Mouse (Mus musculus) erythroid progenitor cell, adult 5-6 weeks (primary cell): ENCODE data around the gene Shbg. TPM values are rescaled to one million over a fixed set of nuclear protein-coding genes. Genes with fewer than 3 reads are reported as not detected.
A peak's percentile ranks its signal among the peaks of the same experiment; 100 is the strongest.

Experiments
- ATAC-seq: replicated peaks from 2 replicates; pipeline ENCODE4 v1.8.0; 2016; ENCODE audit warnings: moderate number of reproducible peaks, mild to moderate bottlenecking, moderate TSS enrichment, inconsistent platforms; ENCODE audit not compliant: poor library complexity, low FRiP score, severe bottlenecking
- total RNA-seq, 2 experiments: library from RNA; stranded (forward) in 1 of 2; stranded (reverse) in 1 of 2; fragments of 150-400 nt in 1 of 2; fragments of 186-747, 209-891 nt in 1 of 2; gene quantifications; 2 replicates each; pipeline versions ENCODE4 v1.2.3 to v1.2.4; 2015 to 2017; ENCODE audit warnings: low replicate concordance in 2 of 2

Gene Shbg
- total RNA-seq, 2 experiments from 2014 or later = not detected

DNA sequence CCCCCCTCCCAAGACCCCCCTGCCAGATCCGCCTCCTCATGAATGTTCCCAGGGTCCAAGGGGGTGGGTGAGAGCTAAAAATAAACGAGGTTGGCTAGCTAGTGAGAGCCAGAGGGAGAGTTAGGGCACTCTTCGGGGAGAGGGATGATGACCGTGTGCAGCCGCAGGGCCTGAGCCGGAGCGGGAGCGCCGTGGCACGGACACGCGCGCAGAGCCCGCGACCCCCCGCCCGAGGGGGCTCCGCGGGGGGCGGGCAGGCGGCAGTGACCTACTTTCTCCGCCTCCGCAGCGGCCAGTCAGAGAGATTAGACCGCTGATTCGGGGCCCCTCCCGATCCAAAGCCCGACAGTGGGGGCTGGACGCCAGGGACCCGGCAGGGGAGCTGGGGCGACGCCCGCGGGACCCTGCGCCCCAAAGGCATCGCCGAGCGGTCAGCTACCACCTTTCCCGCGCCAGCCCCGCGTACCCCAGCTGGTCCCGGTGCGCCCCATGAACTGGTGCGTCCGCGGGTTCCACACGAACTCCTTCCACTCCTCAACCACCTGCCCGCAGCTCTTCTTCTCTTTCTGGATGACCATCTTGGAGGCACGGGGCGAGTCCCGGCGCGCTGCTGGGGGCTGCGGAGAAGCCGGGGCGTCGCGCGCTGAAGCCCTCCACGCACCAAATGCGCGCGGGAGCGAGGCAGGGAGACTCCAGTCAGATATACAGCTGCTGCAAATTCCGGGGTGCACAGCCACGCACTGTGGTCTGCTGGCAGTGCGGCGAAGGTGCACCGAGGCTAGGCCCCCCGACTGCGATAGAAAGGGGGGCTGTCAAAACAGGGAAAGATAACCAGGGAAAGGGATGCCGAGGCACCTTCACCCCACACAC is 12.7 kb downstream of the Shbg start:
- ATAC-seq = peak; percentile 22

- no peak for ATAC-seq
Measured at GRCm38 (mm10) chr11:69604347-69604746, 13.4 kb downstream of the Shbg start.

- ATAC-seq = no peak
Measured at GRCm38 (mm10) chr11:69603516-69603915, 14.2 kb downstream of the Shbg start.

GRCm38 (mm10) chr11:69601768-69602167 is 15.9 kb downstream of the Shbg start:
- ATAC-seq = no peak

DNA sequence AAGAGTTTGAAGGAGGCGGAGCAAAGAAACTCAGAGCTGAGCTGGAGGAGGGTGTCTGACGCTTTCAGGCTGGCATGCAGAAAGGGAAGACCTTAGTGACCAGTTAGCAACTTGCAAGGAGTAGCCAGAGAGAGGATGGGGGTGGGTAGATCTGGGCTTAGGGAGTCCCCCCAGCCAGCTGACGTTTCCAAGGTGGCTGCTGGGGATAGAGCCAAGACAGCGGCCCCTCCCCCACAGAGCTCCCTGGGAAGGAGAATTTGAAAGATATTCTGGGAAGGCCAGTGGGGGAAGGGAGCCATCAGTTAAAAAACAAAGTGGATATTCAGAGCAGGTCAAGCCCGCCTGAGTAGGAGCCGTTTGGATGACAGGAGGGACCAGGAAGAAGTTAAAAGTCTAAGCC is 17.6 kb downstream of the Shbg start:
- no peak for ATAC-seq

DNA sequence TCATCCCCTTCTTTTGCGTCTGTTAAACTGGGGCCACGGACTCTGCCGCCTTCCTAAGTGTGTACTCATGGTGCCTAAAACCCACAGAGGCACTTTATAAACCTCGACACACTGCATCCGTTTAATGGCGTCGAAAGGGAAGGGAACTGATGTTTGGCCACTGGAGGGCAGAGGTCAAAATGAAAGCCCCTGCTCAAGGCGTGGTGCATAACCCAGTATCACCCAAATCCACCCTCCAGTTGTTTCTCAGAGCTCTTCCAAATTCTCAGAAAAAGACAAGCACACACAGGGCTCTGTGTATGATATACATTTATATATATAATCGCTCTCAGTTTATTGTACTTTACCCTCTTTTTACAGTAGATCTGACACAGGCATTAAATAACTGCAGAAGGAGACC is 18.3 kb downstream of the Shbg start:
- no peak for ATAC-seq

- no peak for ATAC-seq
Measured at GRCm38 (mm10) chr11:69594853-69595252, 22.9 kb downstream of the Shbg start.

- no peak for ATAC-seq
Measured at GRCm38 (mm10) chr11:69592799-69593198, 24.9 kb downstream of the Shbg start.

DNA sequence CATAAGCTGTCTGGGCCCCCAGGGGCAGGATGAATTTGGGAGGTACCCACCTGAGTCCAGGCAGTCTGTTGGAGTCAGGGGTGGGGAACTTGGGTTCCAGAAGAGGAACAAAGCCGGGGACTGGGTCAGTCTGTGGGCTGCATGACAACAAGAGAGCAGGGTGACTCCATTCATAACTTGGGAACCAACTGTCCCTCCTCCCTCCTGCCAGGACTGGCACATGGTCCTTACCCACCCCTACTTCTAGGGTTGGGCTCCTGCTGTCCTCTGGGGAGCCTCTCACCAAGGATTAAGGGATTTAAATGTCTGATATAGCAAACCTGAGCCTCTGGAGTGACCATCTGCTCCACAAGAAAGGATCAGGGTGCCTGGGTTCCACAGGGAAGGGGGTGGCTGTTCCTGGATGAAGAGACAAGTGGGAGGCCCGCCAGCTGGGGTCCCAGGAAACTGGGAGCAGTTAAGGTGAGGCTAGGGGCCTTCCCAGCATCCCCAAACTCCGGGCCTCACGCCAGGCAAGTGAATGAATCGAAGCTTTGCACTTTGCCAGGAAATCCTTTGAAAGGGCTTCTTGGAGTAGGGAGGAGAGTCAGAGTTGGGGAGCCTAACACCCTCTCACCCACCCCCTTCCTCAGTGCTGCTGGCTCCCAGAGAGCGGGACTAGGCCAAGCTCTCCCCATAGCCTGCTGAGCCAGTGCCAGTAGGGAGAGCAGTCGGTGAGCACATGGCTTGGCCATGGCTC is 25.6 kb downstream of the Shbg start:
- ATAC-seq = no peak

GRCm38 (mm10) chr11:69591424-69591823 is 26.3 kb downstream of the Shbg start:
- no peak for ATAC-seq

GRCm38 (mm10) chr11:69590622-69591021 is 27.1 kb downstream of the Shbg start:
- peak; percentile 47 for ATAC-seq

DNA sequence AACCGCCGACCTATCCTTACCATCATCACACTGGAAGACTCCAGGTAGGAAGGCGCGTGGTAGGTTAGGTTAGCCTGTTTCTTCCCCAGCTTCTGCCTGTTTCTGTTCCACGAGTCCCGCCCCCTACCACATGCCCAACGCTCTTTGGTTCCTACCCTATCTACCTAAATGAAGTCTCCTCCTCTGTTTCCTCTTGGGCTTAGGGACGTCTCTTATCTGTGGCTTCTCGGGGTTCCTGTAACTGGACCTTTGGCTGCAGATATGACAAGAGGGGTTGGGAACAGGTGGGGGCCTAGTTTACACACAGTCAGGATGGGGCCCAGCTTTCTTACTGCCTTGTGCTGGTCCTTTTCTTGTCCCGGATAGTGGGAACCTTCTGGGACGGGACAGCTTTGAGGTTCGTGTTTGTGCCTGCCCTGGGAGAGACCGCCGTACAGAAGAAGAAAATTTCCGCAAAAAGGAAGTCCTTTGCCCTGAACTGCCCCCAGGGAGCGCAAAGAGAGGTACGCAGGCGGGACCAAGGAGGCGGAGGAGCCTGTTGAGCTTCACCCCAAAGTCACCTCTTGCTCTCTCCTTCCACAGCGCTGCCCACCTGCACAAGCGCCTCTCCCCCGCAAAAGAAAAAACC is 28.4 kb downstream of the Shbg start:
- ATAC-seq = peak; percentile 22; the same call in 1 of the 2 replicates

DNA sequence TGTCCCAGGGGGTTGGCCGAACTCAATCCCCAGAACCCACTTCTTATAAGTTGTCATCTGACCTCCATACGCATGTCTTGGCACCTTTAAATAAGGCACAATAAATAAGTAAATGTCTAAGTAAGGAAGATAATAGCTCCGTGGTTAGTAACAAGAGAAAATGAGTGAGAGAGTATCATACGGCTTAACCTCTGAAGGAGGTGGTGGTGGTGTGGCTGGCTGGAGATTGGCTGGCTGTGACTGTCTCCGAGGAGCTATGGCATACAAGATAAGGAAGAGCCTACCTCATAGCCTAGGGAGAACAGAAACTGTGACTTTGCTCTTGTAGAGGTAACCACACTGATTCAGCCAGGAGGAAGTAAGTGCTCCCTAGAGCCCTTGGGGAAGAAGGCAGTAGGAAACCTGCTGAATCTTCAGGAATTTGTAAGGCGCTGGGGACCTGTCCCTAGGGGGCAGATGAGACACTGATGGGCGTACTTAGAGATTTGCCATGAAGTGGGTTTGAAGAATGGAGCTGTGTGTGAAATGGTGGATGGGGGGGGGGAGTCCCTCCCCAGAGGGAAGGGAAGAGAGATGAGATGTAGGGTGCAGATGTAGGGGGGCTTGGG is 31.9 kb downstream of the Shbg start:
- peak; percentile 74 for ATAC-seq

- 0 out of 2 replicates have a peak, but pooled peaks have one; percentile 20 for ATAC-seq
Measured at GRCm38 (mm10) chr11:69584937-69585336, 32.8 kb downstream of the Shbg start.

DNA sequence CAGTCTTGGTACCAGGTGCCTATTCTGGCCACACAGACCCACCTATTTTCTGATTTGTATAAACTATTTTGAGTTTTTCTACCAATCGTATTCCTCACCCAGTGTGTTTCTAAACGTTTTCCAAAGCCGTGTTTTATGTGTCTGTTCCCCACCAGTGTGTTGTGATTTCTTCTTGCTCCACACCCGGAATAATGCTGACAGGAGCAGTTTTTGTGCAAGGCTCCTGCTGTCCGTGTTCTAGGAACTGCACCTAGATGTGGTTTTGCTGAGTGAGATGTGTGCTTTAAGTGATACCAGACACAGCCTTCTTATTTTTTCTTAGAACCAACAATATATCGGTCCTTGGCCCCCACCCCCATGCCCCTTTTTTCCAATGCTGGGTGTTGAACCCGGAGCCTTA is 33.7 kb downstream of the Shbg start:
- ATAC-seq = no peak

DNA sequence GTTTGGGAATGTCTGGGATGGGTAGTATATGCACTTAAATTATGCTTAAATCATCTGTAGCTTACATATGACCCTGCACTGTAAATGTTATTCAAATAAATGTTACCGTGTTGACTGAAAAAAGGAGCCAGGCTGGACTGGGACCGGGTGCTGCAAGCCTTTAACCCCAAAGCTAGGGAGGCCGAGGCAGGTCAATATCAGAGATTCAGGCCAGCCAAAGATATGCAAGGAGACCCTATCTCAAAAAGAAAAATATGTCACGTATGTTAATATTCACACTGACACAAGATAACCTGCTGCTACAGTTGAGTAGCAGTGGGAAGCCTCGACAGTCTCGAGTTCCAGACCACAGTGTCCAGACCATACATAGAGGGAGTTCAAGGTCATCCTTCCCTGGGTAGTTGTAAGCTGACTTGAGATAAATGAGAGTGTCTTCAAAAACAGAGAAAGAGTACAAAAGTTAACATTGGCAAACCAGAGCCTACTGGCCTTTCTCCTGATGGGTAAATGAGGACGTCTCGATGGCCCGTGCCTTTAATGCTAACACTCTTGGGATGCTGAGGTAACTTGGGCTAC is 35.4 kb downstream of the Shbg start:
- ATAC-seq = no peak

- no peak for ATAC-seq
Measured at GRCm38 (mm10) chr11:69581814-69582213, 35.9 kb downstream of the Shbg start.

GRCm38 (mm10) chr11:69581147-69581688 is 36.5 kb downstream of the Shbg start:
- peak; percentile 67 for ATAC-seq

- ATAC-seq = no peak
Measured at GRCm38 (mm10) chr11:69580572-69581146, 37.0 kb downstream of the Shbg start.
